Mouse (Mus musculus) heart, adult 2 months (tissue): ENCODE measurements around the gene Abcg4.

ENCODE experiments used
- CTCF ChIP-seq: fragments of 200-600 bp; IDR thresholded peaks from 2 replicates; pipeline ENCODE4 v1.8.1; 2022; ENCODE audit warnings: antibody characterized with exemption, mild to moderate bottlenecking, moderate library complexity
- POLR2A ChIP-seq: fragments of 200-500 bp; IDR thresholded peaks from 2 replicates; pipeline ENCODE4 v1.6.1; 2011; ENCODE audit warnings: mild to moderate bottlenecking, low read depth, low read length, control low read depth; ENCODE audit not compliant: insufficient read depth

- no peak for TF ChIP-seq POLR2A
- TF ChIP-seq CTCF: no peak
Observed at GRCm38 (mm10) chr9:44243621-44244020, 44.8 kb downstream of the Abcg4 start.
